Mouse (Mus musculus) liver, adult 2 months (tissue): Measurements from ENCODE around the gene Lhfpl3. TPM values are rescaled to one million over a fixed set of nuclear protein-coding genes. Genes with fewer than 3 reads are reported as not detected.

Source experiments
- DNase-seq: peaks from one replicate; pipeline ENCODE4 v3.0.0-alpha.2; 2011; ENCODE audit warnings: low read depth, low spot score; ENCODE audit errors: extremely low read depth
- H3K27ac ChIP-seq: fragments of 200-500 bp; replicated peaks from 2 replicates; pipeline ENCODE4 v1.5.1; 2012; ENCODE audit warnings: low read depth, mild to moderate bottlenecking, control low read depth, inconsistent platforms, low read length; ENCODE audit not compliant: insufficient read depth
- H3K27me3 ChIP-seq: fragments of 200-500 bp; 2 replicates; pipeline ENCODE4 v1.6.1; 2012; ENCODE audit warnings: mild to moderate bottlenecking, moderate library complexity, low read length, inconsistent platforms; ENCODE audit not compliant: control insufficient read depth, insufficient read depth
- H3K36me3 ChIP-seq: fragments of 200-500 bp; 2 replicates; pipeline ENCODE4 v1.6.1; 2012; ENCODE audit warnings: low read length, inconsistent platforms; ENCODE audit not compliant: control insufficient read depth, insufficient read depth
- H3K4me1 ChIP-seq: fragments of 200-500 bp; 2 replicates; pipeline ENCODE4 v1.6.1; 2011; ENCODE audit warnings: low read length; ENCODE audit not compliant: control insufficient read depth, insufficient read depth
- H3K4me3 ChIP-seq: fragments of 200-500 bp; 2 replicates; pipeline ENCODE4 v1.5.1; 2011; ENCODE audit warnings: low read depth, mild to moderate bottlenecking, control low read depth, low read length, moderate library complexity; ENCODE audit not compliant: insufficient read depth
- H3K79me2 ChIP-seq: fragments of 200-500 bp; 2 replicates; pipeline ENCODE4 v1.6.1; 2012; ENCODE audit warnings: inconsistent platforms, mild to moderate bottlenecking, low read length, moderate library complexity; ENCODE audit not compliant: control insufficient read depth, insufficient read depth
- H3K9ac ChIP-seq: fragments of 200-500 bp; 2 replicates; pipeline ENCODE4 v1.6.1; 2012; ENCODE audit warnings: low read depth, mild to moderate bottlenecking, control low read depth, inconsistent platforms, low read length
- CTCF ChIP-seq: fragments of 200-500 bp; IDR thresholded peaks from 2 replicates; pipeline ENCODE4 v1.5.1; 2011; ENCODE audit warnings: low read depth, low read length, control low read depth
- POLR2A ChIP-seq: fragments of 200-500 bp; IDR thresholded peaks from 2 replicates; pipeline ENCODE4 v1.6.1; 2011; ENCODE audit warnings: low read length, control low read depth; ENCODE audit not compliant: insufficient read depth; ENCODE audit errors: extremely low read depth
- WGBS: fragments of 180-500 bp; shearing (Covaris S2); methylation state at CpG from one replicate; pipeline ENCODE4 v1.1.7; 2018; 5-methylcytosine and 5-hydroxymethylcytosine counted together
- polyA plus RNA-seq: library from polyadenylated mRNA; depleted of rRNA; stranded (reverse); fragments of >200 nt; gene quantifications from 2 replicates; pipeline ENCODE4 v1.2.3, GENCODE M21; 2012
- total RNA-seq: library from RNA; depleted of rRNA; stranded (reverse); fragments of >200 nt; gene quantifications from 2 replicates; pipeline ENCODE4 v1.2.3, GENCODE M21; 2014

The Lhfpl3 gene
- total and polyA plus RNA-seq, 2 experiments = 0.02 TPM; not detected in 1

- WGBS = 92% methylated on average over 1 of the region's 1 CpGs
- TF ChIP-seq CTCF = no peak
- H3K79me2 ChIP-seq = no peaks in the 10 kb centered on the region
- H3K4me1 ChIP-seq = no peaks in the 10 kb centered on the region
- H3K4me3 ChIP-seq = no peak overlapping the region
- no peaks in the 10 kb centered on the region for H3K27me3 ChIP-seq
- no peak overlapping the region for H3K27ac ChIP-seq
- H3K36me3 ChIP-seq = no peaks in the 10 kb centered on the region
- no peak for DNase-seq
- no peak overlapping the region for H3K9ac ChIP-seq
These were observed 473.8 kb downstream of the Lhfpl3 start for GRCm38 (mm10) chr5:23219655-23220054.

GRCm38 (mm10) chr5:23224759-23225536, 479.1 kb downstream of the Lhfpl3 start:
- Histone ChIP-seq H3K27ac (no peak overlapping the region), H3K79me2 (no peaks in the 10 kb centered on the region), H3K4me1 (no peaks in the 10 kb centered on the region; the same call in 1 of the 2 replicates), H3K9ac (no peak overlapping the region; the same call in 1 of the 2 replicates), H3K27me3 (no peaks in the 10 kb centered on the region), H3K36me3 (no peaks in the 10 kb centered on the region), H3K4me3 (peak overlapping the region; percentile 39; the same call in 1 of the 2 replicates)
- DNase-seq = peak; percentile 16
- peak; percentile 29 for TF ChIP-seq CTCF
- no peak for TF ChIP-seq POLR2A
- 29% methylated on average over 14 of the region's 14 CpGs for WGBS

- H3K36me3 ChIP-seq = no peaks in the 10 kb centered on the region
- WGBS = 47% methylated on average over 8 of the region's 8 CpGs
- TF ChIP-seq POLR2A = no peak
- TF ChIP-seq CTCF = no peak
- H3K4me1 ChIP-seq = no peaks in the 10 kb centered on the region; the same call in 1 of the 2 replicates
- DNase-seq = no peak
- H3K27me3 ChIP-seq = no peaks in the 10 kb centered on the region
- H3K27ac ChIP-seq = no peak overlapping the region
- no peaks in the 10 kb centered on the region for H3K79me2 ChIP-seq
- no peak overlapping the region for H3K4me3 ChIP-seq
- H3K9ac ChIP-seq = no peak overlapping the region
These were observed 479.8 kb downstream of the Lhfpl3 start for GRCm38 (mm10) chr5:23225621-23226020.

GRCm38 (mm10) chr5:23226753-23227152, 480.9 kb downstream of the Lhfpl3 start:
- TF ChIP-seq POLR2A = no peak
- TF ChIP-seq CTCF = no peak
- no peaks in the 10 kb centered on the region for H3K27me3 ChIP-seq
- H3K4me3 ChIP-seq = no peak overlapping the region
- DNase-seq = no peak
- WGBS = 71% methylated on average over 3 of the region's 3 CpGs
- no peaks in the 10 kb centered on the region for H3K36me3 ChIP-seq
- no peak overlapping the region for H3K27ac ChIP-seq
- H3K4me1 ChIP-seq = no peaks in the 10 kb centered on the region; the same call in 1 of the 2 replicates
- no peak overlapping the region for H3K9ac ChIP-seq
- H3K79me2 ChIP-seq = no peaks in the 10 kb centered on the region

GRCm38 (mm10) chr5:23246974-23247373, 501.1 kb downstream of the Lhfpl3 start:
- TF ChIP-seq POLR2A (no peak), CTCF (peak; percentile 65)
- no peaks in the 10 kb centered on the region for H3K27me3 ChIP-seq
- no peak overlapping the region for H3K4me3 ChIP-seq
- peak; percentile 24 for DNase-seq
- H3K27ac ChIP-seq = no peak overlapping the region
- H3K79me2 ChIP-seq = no peaks in the 10 kb centered on the region
- no peaks in the 10 kb centered on the region for H3K4me1 ChIP-seq
- no peak overlapping the region for H3K9ac ChIP-seq
- no peaks in the 10 kb centered on the region for H3K36me3 ChIP-seq
- 50% methylated on average over 4 of the region's 4 CpGs for WGBS

GRCm38 (mm10) chr5:23247784-23248183, 501.9 kb downstream of the Lhfpl3 start:
- no peak for TF ChIP-seq CTCF
- no peak for TF ChIP-seq POLR2A
- Histone ChIP-seq H3K4me3 (no peak overlapping the region), H3K79me2 (no peaks in the 10 kb centered on the region), H3K27ac (no peak overlapping the region), H3K4me1 (no peaks in the 10 kb centered on the region), H3K36me3 (no peaks in the 10 kb centered on the region), H3K9ac (no peak overlapping the region), H3K27me3 (no peaks in the 10 kb centered on the region)
- no peak for DNase-seq
- WGBS = 93% methylated on average over 1 of the region's 1 CpGs
